Mouse (Mus musculus) lung, adult 2 months (tissue): Measurements from ENCODE around the gene Baz1b.

Source experiments
- CTCF ChIP-seq: fragments of 200-500 bp; IDR thresholded peaks from 2 replicates; pipeline ENCODE4 v1.5.1; 2011; ENCODE audit warnings: mild to moderate bottlenecking, low read length, control low read depth; ENCODE audit not compliant: insufficient read depth
- POLR2A ChIP-seq: fragments of 200-500 bp; IDR thresholded peaks from 2 replicates; pipeline ENCODE4 v1.6.1; 2011; ENCODE audit warnings: low read depth, mild to moderate bottlenecking, control low read depth, low read length, borderline replicate concordance; ENCODE audit errors: extremely low read depth

GRCm38 (mm10) chr5:135148715-135149052 is 38.4 kb upstream of the Baz1b start:
- TF ChIP-seq CTCF (no peak), POLR2A (no peak)
